Mouse (Mus musculus): ENCODE data around the gene Spata17.

DNA sequence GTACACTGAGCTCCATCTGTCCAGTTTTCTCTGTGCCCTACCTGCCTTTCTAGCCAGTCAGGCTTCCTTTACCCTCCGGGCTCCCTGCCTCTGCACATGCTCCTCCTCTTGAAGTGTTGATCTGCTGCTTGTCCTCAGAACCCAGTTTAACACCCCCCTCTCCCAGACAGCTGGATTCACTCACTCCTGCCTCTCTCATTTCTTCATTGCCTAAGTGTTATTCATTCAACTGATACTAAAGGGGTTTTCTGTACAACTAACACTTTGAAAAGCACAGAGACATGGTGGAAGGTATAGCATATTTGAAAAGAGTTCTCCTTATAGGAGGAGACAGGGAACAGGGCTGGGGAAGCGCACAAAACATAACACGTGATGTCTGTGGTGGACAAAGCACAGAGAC, 114.1 kb downstream of the Spata17 start:
- no peak for TF ChIP-seq POLR2A (IDR thresholded peaks at IDR 0.05; ENCODE audit: borderline replicate concordance, extremely low read depth, low read depth, low read length)
- TF ChIP-seq CTCF (IDR thresholded peaks at IDR 0.05; ENCODE audit: insufficient read depth, low read length), result no peak

All from lung, adult 2 months (tissue).